Mouse (Mus musculus) MEL (cell line): ENCODE results near the gene Soat2. TPM values are rescaled to one million over a fixed set of nuclear protein-coding genes. Genes with fewer than 3 reads are reported as not detected.
A peak's percentile ranks its signal among the peaks of the same experiment; 100 is the strongest.

Experiments
- DNase-seq: peaks from one replicate; pipeline ENCODE4 v3.0.0; 2011; ENCODE audit warnings: low read depth, low spot score
- H3K27ac ChIP-seq: 2 replicates; pipeline ENCODE4 v1.5.1; 2012; ENCODE audit warnings: low read depth, mild to moderate bottlenecking, control low read depth, low read length, moderate library complexity; ENCODE audit not compliant: control insufficient read depth
- H3K27me3 ChIP-seq, 2 experiments: fragments of 150-350 bp in 1 of 2; sonication (generic) in 1 of 2; 2 replicates each; pipeline ENCODE4 v1.6.1; 2012; ENCODE audit warnings: low read length in 2 of 2, mild to moderate bottlenecking in 2 of 2, improper control_type of control experiment in 1 of 2, moderate library complexity in 1 of 2; ENCODE audit not compliant: insufficient read depth in 2 of 2, control insufficient read depth in 1 of 2
- H3K36me3 ChIP-seq, 2 experiments: 2 replicates each; pipeline ENCODE4 v1.6.1; 2012 to 2014; ENCODE audit warnings: low read length in 2 of 2, improper control_type of control experiment in 1 of 2, inconsistent platforms in 1 of 2, mild to moderate bottlenecking in 1 of 2; ENCODE audit not compliant: insufficient read depth in 2 of 2, control insufficient read depth in 1 of 2
- H3K4me1 ChIP-seq, 2 experiments: fragments of 150-350 bp in 1 of 2; sonication (generic) in 1 of 2; 2 replicates each; pipeline ENCODE4 v1.6.1; 2012; ENCODE audit warnings: low read length in 2 of 2, improper control_type of control experiment in 1 of 2, mild to moderate bottlenecking in 1 of 2; ENCODE audit not compliant: insufficient read depth in 2 of 2, control insufficient read depth in 1 of 2
- H3K4me3 ChIP-seq, 2 experiments: fragments of 150-350 bp in 1 of 2; sonication (generic) in 1 of 2; 2 replicates each; pipeline ENCODE4 v1.5.1; 2012; ENCODE audit warnings: low read depth in 2 of 2, low read length in 2 of 2, mild to moderate bottlenecking in 2 of 2, moderate library complexity in 2 of 2, control low read depth in 1 of 2, improper control_type of control experiment in 1 of 2; ENCODE audit not compliant: control insufficient read depth in 1 of 2, insufficient read depth in 1 of 2
- H3K79me2 ChIP-seq: 2 replicates; pipeline ENCODE4 v1.6.1; 2012; ENCODE audit warnings: mild to moderate bottlenecking, low read length, moderate library complexity; ENCODE audit not compliant: control insufficient read depth, poor library complexity, insufficient read depth
- H3K9ac ChIP-seq: 2 replicates; pipeline ENCODE4 v1.6.1; 2012; ENCODE audit warnings: low read depth, mild to moderate bottlenecking, control low read depth, low read length, moderate library complexity; ENCODE audit not compliant: control insufficient read depth, poor library complexity, severe bottlenecking
- H3K9me3 ChIP-seq: fragments of 150-350 bp; sonication (generic); replicated peaks from 2 replicates; pipeline ENCODE4 v1.6.1; 2012; ENCODE audit warnings: mild to moderate bottlenecking, low read length, improper control_type of control experiment, moderate library complexity; ENCODE audit not compliant: insufficient read depth
- E2F4 ChIP-seq: IDR thresholded peaks from 2 replicates; pipeline ENCODE4 v1.6.1; 2011; ENCODE audit warnings: low read depth, low read length, improper control_type of control experiment, borderline replicate concordance
- ELF1 ChIP-seq: IDR thresholded peaks from 2 replicates; pipeline ENCODE4 v1.6.1; 2014; ENCODE audit warnings: low read depth, mild to moderate bottlenecking, inconsistent platforms, low read length, improper control_type of control experiment, moderate library complexity
- EP300 ChIP-seq, 2 experiments: IDR thresholded peaks; 2 replicates each; pipeline ENCODE4 v1.6.1; 2011; ENCODE audit warnings: improper control_type of control experiment in 2 of 2, low read length in 2 of 2, low read depth in 1 of 2, mild to moderate bottlenecking in 1 of 2
- KAT2A ChIP-seq: conservative IDR thresholded peaks from 2 replicates; pipeline ENCODE4 v1.6.1; 2012; ENCODE audit warnings: low read depth, low read length, improper control_type of control experiment, inconsistent platforms
- MAFK ChIP-seq: IDR thresholded peaks from 2 replicates; pipeline ENCODE4 v1.6.1; 2011; ENCODE audit warnings: low read depth, mild to moderate bottlenecking, low read length, improper control_type of control experiment, borderline replicate concordance
- MYB ChIP-seq: IDR thresholded peaks from 2 replicates; pipeline ENCODE4 v1.6.1; 2011; ENCODE audit warnings: mild to moderate bottlenecking, low read depth, low read length, improper control_type of control experiment
- NRF1 ChIP-seq: IDR thresholded peaks from 2 replicates; pipeline ENCODE4 v1.6.1; 2014; ENCODE audit warnings: low read depth, mild to moderate bottlenecking, inconsistent platforms, low read length, improper control_type of control experiment, moderate library complexity; ENCODE audit not compliant: poor library complexity, insufficient read depth, severe bottlenecking
- RAD21 ChIP-seq: IDR thresholded peaks from 2 replicates; pipeline ENCODE4 v1.6.1; 2011; ENCODE audit warnings: mild to moderate bottlenecking, low read depth, low read length, improper control_type of control experiment
- SMC3 ChIP-seq: IDR thresholded peaks from 2 replicates; pipeline ENCODE4 v1.6.1; 2011; ENCODE audit warnings: low read depth, low read length, improper control_type of control experiment
- TBP ChIP-seq: IDR thresholded peaks from 2 replicates; pipeline ENCODE4 v1.8.0; 2011; ENCODE audit warnings: low read depth, low read length, improper control_type of control experiment
- UBTF ChIP-seq: IDR thresholded peaks from 2 replicates; pipeline ENCODE4 v1.6.1; 2012; ENCODE audit warnings: low read depth, mild to moderate bottlenecking, inconsistent platforms, low read length, improper control_type of control experiment, moderate library complexity, borderline replicate concordance; ENCODE audit not compliant: insufficient read depth
- USF2 ChIP-seq, 2 experiments: IDR thresholded peaks; 2 replicates each; pipeline ENCODE4 v1.6.1; 2011 to 2012; ENCODE audit warnings: improper control_type of control experiment in 2 of 2, low read length in 2 of 2, borderline replicate concordance in 1 of 2, inconsistent platforms in 1 of 2, low read depth in 1 of 2, mild to moderate bottlenecking in 1 of 2; ENCODE audit not compliant: insufficient read depth in 1 of 2
- ZC3H11A ChIP-seq: IDR thresholded peaks from 2 replicates; pipeline ENCODE4 v1.6.1; 2012; ENCODE audit warnings: low read depth, mild to moderate bottlenecking, inconsistent platforms, low read length, improper control_type of control experiment
- polyA plus RNA-seq, 2 experiments: library from polyadenylated mRNA; stranded (reverse) in 1 of 2; unstranded in 1 of 2; fragments of >175 nt in 1 of 2; fragments of >200 nt in 1 of 2; gene quantifications; 2 replicates each; pipeline versions ENCODE4 v1.2.1 to v1.2.4; 2012; ENCODE audit warnings: low replicate concordance in 2 of 2, low read depth in 1 of 2; ENCODE audit not compliant: insufficient read length in 2 of 2, insufficient read depth in 1 of 2, missing spikeins in 1 of 2
- total RNA-seq: library from RNA; depleted of rRNA; stranded (reverse); fragments of 300-350 nt; gene quantifications from 2 replicates; pipeline ENCODE4 v1.2.3, GENCODE M21; 2012

Gene Soat2
- total and polyA plus RNA-seq, 3 experiments = 20.0 to 44.8 TPM; not detected in 1

DNA sequence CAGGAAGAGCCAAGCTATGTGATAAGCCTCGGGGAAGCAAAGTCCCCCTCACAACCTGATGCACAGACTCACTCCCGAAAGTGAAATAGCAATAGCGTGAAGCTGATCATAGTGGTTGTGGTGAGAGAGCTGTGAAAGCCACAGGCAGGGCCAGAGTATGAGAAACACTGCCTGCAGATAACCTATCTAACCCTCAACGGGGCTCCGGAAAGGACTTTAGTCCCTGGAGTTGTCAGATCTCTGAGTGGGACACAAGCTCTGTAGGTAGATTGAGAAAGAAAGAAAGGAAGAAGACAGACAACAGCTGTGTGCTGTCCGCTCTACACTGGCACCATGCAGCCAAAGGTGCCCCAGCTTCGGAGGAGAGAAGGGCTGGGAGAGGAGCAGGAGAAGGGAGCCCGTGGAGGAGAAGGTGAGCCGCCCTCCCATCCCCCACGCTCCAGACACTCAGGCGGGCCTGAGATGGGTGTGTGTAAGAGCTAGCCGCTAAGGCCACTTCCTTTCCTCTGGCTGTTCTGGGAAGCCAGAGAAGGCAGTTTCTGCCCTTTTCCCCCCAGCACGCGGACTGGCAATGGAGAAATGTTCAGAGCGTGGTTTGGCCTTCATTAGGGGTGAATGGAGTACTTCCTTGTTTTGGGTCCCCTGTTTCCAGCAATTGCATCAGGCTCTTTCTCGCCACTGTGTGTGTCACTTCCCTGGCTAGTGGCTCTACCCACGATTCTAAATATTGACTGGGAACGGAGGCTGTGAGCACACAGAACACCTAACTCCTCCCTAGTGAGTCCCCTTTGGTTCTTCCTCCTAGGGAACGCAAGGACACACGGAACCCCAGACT is at the start of gene Soat2 (continued):
- TF ChIP-seq MAFK (no peak), USF2 (IDR thresholded peaks at IDR 0.05; ENCODE audit: borderline replicate concordance in 1 of 2, insufficient read depth in 1 of 2, low read depth in 1 of 2, low read length in 2 of 2) (no peak), E2F4 (no peak), NRF1 (no peak)

- TF ChIP-seq USF2 (IDR thresholded peaks at IDR 0.05; ENCODE audit: borderline replicate concordance in 1 of 2, insufficient read depth in 1 of 2, low read depth in 1 of 2, low read length in 2 of 2) (no peak), MAFK (no peak), SMC3 (no peak), TBP (no peak), EP300 (IDR thresholded peaks at IDR 0.05; ENCODE audit: low read depth in 1 of 2, low read length in 2 of 2) (no peak), KAT2A (no peak), RAD21 (no peak), MYB (no peak), UBTF (no peak), ELF1 (no peak), ZC3H11A (no peak)
- Histone ChIP-seq H3K4me3 (peak overlapping the region; percentile 44 to 60; a peak in 3 of 4 replicates), H3K27ac (no peak overlapping the region)
Observed at GRCm38 (mm10) chr15:102100996-102101671, 49.2 kb upstream of the Soat2 start.

More at GRCm38 (mm10) chr15:102100996-102101671, 49.2 kb upstream of the Soat2 start:
- no peaks in the 10 kb centered on the region for H3K9me3 ChIP-seq
- H3K79me2 ChIP-seq = no peaks in the 10 kb centered on the region; the same call in 1 of the 2 replicates
- H3K27me3 ChIP-seq = no peaks in the 10 kb centered on the region
- DNase-seq = no peak
- peak overlapping the region; percentile 76 for H3K9ac ChIP-seq
- peaks cover 0 to 9% of the 10 kb centered on the region in 2 experiments; a peak in 3 of 4 replicates for H3K36me3 ChIP-seq
- peaks cover 0 to 21% of the 10 kb centered on the region in 2 experiments; a peak in 3 of 4 replicates for H3K4me1 ChIP-seq
